Mouse (Mus musculus) adrenal gland, postnatal 4 days (tissue): ENCODE data around the gene Maml2. TPM values are rescaled to one million over a fixed set of nuclear protein-coding genes. Genes with fewer than 3 reads are reported as not detected.

ENCODE experiments used
- DNase-seq, 2 experiments: peaks; one replicate each; pipeline ENCODE4 v3.0.0; 2021 to 2022; ENCODE audit warnings: low spot score in 2 of 2, mixed read lengths in 2 of 2
- total RNA-seq, 2 experiments: library from RNA; stranded (reverse); gene quantifications; 2 replicates each; pipeline ENCODE4 v1.2.3; 2021

Maml2 gene
- total RNA-seq, 2 experiments from 2014 or later: 11.5 to 14.1 TPM

DNA sequence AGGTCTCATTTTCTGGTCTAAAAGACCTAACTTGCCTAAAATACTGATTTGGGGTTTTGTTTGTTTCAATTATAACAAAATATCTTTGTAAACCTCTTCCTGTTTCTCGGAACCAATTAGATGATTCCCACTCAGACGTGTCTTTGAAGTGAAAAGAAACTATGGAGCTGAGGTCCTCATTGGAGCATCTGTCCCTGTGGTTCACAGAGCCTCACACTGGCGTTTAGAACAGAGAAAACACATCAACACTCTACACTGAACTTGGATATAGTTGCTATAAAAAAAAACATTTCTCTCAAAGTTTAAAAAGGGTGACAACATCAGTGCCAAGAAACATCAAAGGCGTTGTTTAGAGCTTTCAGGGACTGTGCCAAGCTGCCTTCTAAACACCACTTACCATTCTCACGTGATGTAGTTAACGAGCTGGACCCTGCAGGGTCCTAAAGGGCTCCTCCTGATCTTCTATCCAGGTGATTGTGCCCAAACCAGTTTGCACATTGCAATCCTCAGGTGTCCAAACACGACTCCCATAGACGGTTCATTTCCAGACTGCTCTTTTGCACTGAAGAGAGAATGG, 309.9 kb downstream of the Maml2 start:
- no peak for DNase-seq

DNA sequence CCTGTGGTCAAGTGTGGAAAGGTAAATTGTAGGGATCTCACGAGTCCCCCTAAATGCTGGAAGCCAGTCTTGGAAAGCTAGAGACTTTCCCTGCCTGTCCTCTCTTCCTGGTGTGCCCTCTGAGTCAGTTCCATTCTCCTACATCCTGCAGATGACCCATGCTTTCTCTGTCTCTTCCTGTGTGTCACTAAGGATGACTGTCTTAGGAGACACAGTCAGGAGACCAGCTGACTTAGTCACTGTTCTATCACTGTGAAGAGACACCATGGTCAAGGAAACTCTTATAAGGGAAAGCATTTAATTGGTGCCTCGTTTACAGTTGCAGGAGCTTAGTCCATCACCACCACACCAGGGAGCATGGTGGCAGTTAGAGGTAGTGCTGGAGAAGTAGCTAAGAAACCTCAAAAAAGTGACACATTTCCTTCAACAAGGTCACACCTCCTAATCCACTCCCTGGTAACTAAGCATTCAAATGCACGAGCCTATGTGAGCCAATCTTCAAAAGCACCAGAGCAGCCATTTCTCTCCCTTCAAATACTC, 310.8 kb downstream of the Maml2 start:
- no peak for DNase-seq

DNA sequence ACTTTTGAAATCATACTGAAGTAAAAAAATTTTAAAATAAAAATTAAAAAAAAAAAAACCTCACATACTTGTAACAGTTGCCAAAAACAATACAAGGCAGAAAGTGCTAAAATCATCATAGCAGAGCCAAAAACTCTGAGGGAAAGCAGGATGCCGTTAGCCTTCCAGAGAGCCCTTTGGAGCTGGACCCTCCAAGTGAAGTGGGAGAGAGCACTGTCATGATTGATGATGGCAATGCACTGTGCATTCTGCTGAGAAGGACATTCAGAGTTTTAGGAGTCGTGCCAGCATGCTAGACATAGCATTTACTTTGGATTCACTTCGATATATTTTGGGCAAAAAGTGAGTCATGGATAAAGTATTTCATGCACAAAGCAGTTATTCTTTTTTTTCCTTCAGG, 313.8 kb downstream of the Maml2 start:
- no peak for DNase-seq

DNA sequence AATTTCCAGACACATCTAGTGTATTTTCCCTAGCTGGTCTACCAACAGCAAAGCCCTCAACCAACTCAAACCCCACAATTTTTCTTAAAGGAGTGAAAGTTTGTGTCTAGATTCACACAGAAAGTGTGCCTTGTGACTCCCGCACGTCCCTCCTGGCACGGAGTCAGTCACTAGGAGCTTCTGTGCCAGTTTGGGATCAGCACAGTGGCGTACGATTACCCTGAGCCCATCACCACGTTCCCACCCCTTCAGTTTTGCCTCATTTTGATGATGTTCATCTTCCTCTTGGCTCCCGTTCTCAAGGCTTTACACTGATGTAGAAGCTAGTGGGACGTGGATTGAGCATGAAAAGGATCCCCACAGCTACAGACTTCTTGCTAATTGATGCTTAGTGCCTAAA, 314.6 kb downstream of the Maml2 start:
- DNase-seq: no peak

DNA sequence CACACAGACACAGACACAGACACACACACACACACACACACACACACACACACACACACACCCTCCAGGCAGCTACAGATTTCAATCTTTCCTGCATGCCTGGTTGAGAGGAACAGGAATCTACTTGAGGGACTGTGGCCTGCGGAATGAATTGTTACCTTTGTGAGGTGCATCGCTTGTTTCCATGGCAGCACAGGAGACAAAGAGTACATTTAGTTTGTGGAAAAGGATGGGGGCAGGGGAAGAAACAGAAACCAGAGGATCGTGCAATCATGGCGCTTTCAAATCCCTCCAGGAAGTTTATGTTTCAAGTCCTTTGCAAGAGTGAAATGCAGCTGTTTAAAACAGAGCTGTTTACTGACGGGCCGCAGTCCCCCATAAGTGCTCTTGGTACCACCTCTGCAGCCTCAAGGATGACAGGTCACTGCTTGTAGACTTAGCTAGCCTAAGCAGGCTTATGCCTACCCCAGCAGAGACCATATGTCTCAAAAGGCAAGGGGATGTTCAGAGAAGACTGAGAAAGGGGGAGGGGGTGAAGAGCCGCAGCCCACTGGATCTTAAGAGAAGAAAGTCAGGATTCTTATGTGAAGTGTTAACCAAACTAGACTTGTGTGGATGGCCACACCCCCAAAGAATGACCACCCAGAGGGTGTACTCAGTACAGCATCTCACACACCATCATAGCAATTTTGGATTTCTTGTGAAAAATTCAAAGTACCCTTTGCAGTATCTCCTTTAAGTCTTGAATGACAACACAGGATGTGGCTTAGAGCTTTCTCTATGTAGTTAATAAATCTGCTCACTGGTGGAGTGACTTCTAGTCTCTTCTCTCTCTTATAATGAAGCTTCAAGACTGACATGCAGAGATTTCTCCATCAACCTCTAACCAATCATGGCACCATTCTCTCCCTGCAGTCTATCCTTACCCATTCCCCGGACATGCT, 315.8 kb downstream of the Maml2 start:
- DNase-seq: no peak

DNA sequence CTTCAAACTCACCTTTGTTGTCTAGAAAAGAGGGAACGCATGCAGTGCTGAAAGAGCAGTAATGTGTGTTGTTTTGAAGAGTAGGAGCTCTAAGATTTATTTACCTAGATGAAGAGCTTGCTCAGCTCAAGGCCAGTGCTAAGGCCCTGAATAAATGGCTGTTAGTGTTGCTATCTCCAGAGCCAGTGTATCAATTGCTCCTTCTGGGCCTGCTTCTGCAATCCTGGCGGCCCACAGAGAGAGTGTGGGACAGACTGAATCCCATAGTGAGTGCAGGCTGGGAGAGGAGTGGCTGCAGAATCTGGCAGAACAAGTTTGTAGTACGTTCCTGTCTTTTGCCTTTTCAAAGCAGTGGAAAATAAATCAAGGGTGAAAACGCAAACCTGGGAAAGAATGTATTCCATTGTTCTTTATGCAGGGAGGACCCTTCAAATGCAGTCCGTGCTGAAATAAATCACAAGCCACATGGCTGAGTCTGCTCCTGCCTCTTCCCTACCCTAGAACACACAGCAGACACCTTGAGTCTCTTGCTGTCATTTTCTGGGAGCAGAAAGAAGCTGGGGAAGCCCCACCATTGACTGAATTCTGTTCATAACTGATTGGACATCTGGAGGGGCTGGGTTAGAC, 318.7 kb downstream of the Maml2 start:
- no peak for DNase-seq

DNA sequence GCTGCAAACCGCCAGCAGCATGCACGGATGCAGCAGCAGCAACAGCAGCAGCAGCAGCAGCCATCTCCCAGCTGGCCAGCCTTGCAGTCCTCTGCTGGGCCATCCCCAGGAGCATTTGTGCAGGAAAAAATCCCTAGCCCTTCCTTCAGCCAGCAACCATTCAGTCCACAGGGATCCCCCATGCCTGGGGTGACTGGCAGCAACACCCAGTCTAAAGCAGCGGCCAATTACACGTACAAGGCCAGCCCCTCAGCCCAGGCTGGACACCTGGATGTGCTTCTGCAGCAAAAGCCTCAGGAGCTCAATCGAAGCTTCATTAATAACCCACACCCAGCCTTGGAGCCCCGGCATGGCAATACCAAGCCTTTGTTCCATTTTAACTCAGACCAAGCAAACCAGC, 323.0 kb downstream of the Maml2 start:
- DNase-seq: no peak

DNA sequence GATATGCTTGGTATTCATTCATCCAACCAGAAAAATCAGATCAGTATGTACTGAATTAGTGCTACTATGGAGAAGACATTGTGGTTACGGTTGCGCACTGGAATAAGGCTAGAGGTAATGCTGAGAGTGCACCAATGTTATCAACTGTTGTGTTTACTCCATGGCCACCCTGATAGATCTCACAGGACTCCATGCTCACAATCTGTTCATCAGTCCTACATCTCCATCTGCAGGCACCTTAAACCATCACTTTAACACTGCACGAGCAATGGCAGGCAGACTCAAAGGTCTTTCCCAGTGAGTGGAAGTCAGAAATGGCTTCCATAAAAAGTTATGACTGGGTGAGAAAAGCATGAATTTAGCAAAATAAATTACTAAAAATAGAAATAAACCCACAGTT, 324.2 kb downstream of the Maml2 start:
- no peak for DNase-seq

DNA sequence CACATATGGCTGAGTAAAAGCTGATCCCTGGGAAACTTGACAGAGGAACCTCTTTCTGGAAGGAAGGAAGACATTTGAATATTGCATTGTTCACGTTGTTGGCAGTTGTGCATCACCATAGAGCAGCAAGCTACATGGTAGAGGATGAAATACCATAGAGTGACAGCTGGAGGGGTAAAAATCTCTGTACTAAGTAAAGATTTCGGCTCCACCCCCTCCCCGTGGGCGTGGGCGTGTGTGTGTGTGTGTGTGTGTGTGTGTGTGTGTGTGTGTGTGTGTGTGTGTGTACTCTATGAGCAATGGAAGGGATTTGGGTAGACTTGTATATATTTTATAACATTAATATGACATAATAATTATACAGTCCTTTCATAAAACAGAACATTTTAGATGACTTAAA, 324.7 kb downstream of the Maml2 start:
- no peak for DNase-seq

DNA sequence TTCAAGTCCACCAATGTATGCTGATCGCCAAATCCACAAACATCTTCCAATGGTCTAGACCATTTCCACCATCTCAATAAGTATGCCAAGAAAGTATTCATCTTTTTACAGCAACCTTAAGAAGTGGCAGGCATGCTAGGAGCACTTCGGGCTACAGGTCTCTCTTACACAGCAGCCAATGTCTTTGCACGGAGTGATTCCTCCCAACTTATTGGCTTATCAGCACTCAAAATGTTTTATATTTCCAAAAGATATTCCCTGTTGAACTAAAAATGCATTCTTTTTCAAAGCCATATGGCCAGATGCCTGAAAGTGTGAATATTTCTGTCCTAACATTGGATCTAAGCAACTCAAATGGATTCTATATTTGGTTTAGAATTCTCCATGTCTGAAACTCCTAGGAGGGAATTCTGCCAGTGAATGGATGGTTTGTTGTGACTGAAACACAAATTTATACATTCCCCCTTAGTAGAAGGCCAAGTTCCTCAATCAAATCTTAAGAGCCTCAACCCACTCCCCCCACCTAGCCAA, 326.2 kb downstream of the Maml2 start:
- no peak for DNase-seq

DNA sequence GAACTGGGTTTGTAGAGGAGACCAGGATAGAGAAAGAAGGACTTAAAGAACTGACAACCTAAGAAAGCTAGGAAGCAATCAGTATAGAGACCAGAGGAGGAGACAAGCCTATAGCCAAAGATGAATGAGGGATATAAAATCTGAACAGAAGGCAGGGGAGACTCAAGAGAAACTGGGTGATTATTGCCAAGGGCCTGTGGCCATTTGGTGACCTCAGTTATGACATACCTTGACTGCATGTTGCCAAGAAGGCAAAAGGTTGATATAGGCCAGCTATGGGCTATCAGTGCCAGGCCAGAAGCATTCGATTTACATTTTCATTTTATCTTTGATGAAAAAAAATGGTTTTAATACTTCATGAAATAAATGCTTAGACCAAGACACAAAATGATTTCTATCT, 327.0 kb downstream of the Maml2 start:
- no peak for DNase-seq

DNA sequence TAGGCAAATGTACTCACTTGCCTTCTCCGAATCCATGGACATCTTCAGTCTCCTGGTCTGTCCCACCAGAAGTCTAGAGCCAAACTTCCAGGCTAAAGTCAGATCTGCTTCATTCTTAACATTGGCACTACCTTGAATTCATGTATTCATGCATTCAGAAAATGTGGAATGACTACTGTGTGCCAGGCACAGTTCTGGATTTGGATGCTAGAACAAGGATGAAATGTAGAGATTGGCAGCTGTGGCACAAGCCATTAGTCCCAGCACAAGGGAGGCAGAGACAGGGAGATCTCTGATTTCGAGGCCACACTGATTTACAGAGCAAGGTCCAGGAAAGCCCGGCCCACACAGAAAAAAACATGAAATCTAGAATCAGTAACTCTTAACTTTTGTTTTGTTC, 327.5 kb downstream of the Maml2 start:
- DNase-seq: no peak

DNA sequence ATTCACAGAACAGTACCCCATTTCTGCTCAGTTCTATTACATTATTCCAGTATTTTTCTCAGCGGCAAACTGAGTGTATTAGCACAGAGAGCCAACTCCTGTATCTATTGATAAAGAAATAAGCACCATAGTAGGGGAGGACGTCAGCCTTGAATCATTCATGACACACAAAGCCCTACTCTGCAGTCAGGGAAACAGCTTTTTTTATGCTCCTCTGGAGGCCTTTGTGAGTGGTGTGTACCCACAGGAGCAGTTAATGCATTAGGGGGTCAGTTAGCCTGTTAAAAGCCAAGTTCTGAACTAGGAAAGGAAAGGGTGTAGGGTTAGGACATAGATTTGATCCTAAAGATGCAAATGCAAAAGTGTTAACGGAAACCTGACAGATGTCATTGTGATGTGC, 328.7 kb downstream of the Maml2 start:
- DNase-seq: no peak

DNA sequence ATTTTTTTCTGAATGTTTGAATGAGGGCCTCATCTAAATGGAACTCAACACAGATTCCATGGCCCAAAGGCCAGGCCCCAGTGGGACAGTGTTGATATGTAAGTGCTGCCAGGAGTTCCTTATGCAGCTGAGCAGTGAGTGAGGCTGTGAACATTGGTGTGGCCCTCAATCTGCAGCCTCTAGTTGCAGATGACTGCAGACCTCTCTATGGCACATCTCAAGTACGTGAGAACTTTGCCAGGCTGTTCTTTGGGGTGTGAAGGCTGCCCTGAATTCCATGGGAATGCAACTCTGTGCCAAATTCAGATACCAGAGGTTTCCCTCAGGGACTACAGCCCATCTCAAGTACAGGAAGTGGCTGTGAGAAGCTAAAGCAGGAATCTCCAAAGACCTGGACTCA, 335.6 kb downstream of the Maml2 start:
- no peak for DNase-seq

DNA sequence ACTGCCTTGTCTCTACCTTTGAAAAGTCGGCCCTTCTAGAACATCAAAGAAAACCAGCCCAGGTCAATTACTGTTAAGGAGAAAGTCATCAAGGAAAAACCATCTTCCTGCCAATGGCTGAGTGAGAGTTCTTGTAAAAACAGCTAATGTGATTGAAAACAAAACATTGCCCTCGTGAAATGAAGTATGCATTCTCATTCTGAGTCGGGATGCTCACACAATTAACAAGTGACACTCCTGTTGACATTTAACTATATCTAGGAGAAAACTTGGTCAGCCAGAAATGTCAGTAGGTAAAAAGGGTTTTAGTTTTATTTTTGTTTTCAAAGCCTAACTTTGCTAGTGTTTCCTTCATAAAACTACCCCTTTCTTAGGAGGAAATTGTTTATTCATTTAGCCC, 341.9 kb downstream of the Maml2 start:
- DNase-seq: no peak

DNA sequence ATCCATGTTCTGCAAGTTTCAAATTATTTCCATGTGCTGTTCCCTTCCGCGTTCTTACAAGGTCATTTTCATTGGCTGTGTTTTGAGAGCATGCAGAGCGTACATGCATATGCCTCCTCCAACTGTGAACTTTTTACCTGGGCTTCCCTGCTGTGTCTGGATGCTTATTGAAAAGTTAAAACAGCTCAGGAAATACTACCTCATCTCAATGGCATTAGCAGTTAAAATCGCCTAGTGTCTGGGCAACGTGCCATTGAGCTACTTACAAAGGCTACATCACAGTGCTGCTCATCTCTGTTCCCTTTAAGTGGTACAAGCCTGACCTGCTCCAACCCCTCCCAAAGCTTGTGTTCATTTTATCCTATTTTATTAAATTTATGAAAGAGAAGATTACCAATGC, 347.4 kb downstream of the Maml2 start:
- DNase-seq: no peak

DNA sequence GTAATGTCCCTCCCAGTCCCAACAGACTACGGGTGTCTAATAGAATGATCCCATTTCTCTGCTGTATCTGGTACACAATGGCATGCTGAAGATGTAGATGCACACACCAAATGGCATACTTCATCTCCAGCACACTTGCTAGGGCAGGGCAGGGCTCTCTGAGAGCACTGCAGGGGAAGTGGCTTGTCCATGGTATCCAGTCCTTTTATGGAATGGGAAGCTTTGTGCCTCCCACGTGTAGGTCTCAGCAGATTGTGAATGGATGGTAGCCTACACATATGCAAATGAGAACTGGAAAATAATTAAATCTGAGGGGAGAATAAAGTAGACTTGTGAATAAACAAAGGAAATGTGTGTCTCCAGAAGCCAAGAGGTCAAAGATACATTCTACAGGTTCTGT, 353.3 kb downstream of the Maml2 start:
- DNase-seq: no peak

DNA sequence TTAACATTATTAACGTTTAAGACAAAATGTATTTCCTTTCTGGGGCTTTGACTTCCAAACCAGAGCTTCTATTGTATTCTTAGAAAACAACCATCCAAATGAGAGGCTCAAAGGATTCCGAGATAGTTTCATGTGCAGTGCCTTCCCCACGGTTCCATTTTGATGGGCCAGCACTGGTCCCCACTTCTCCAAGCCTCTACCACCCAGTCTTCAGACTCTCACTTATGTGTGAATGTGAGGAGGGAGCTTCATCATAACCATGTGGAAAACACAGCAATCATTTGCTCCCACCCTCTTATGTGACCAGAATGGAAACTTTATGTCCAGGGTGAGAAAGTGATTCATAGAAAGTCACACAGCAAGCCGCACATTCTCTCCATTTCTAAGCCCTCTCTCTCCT, 354.1 kb downstream of the Maml2 start:
- DNase-seq: no peak

DNA sequence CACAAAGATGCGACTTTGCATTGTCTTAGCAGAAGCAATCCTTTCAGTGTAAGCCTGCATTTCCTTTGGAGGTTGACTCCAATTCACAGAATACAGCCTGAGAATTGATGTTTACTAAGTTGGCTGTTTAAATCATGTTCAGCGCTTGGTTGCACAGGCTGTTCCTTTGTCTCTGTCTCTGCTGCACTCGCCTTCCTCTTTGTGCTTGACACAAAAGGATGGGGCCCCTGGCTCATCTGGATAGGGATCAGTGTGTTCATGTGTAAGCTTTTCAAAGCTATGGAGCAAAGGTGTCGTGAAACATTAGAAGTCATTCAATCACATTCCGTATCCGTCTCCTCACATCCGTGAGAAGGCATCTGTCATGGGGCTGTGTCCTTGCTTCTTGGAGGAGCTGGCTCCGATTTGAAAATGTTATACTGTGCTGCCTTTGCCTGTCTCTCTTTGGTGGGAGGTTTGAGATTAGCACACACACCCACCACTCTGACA, 354.7 kb downstream of the Maml2 start:
- no peak for DNase-seq

DNA sequence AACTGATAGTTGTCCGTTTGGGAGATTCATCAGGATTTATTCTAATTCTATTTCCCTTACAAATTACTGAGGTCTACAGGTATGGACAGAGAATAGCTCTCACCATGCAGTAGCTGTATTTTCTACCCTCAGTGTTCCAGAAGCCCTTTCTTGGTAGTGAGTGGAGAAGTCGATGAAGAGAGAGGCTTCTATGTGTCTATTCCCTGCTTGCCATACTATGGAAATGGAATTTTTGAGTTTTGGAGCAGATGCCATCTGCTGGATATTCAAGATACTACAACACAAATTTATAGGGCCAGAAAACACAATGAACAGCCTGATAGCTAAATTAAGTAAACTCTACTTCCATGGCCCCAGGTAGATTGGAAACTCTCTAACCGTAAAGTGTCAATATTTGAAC, 355.2 kb downstream of the Maml2 start:
- DNase-seq: no peak

DNA sequence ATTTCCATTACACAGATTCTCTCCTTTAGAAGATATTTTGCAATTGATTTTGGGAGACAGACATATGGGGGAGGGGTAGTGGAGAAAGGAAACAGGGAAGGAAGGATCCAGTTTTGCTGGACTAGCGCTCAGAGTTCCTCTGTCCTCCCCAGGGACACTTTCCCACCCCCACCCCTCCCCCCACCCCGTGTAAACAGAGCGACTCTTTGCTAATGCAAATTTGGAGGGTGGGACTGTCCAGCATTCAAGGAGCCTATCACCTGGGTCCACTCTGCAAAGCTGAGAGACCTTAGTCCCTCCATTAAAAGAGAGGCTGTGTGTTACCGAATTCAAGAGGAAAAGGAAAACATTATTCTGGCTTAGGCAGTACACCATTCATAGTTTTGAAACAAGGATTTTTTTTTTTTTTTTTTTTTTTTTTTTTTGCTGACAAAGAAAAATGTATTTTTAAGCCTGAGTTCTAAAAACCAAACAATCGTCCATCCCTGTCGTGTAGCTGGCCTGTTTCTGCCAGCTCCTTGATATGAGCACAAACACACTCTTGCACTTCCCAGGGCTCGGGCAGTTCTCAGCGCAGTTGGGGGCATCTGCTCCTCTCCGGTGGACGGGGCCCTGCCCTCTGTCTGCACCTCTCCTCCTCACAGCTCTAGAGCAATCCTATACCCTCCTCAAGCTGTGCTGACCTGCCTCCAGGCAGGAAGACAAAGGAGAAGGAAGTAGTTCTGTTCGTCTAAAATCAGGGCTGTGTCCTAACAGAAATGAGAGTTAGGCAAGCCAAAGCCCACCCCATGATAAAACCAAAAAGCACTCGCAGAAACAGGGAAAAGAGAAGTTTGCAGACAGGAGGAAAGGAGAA, 364.2 kb downstream of the Maml2 start:
- DNase-seq: no peak
